Mouse (Mus musculus) ES-Bruce4 (cell line): ENCODE measurements around the gene Sh3d21. TPM values are rescaled to one million over a fixed set of nuclear protein-coding genes. Genes with fewer than 3 reads are reported as not detected.

Experiments
- H3K27ac ChIP-seq: 2 replicates; pipeline ENCODE4 v1.5.1; 2012; ENCODE audit warnings: low read length, inconsistent platforms; ENCODE audit not compliant: insufficient read depth
- H3K27me3 ChIP-seq: 2 replicates; pipeline ENCODE4 v1.6.1; 2012; ENCODE audit warnings: mild to moderate bottlenecking, low read length, inconsistent platforms; ENCODE audit not compliant: control insufficient read depth, poor library complexity, insufficient read depth, severe bottlenecking
- H3K36me3 ChIP-seq: 2 replicates; pipeline ENCODE4 v1.6.1; 2012; ENCODE audit warnings: inconsistent platforms, mild to moderate bottlenecking, low read length, moderate library complexity; ENCODE audit not compliant: control insufficient read depth, poor library complexity, insufficient read depth, severe bottlenecking
- H3K4me1 ChIP-seq: one replicate; pipeline ENCODE4 v1.8.1; 2011; ENCODE audit warnings: low read length; ENCODE audit not compliant: control insufficient read depth, insufficient read depth
- H3K4me3 ChIP-seq: 2 replicates; pipeline ENCODE4 v1.5.1; 2011; ENCODE audit warnings: low read depth, mild to moderate bottlenecking, low read length
- H3K9ac ChIP-seq: 2 replicates; pipeline ENCODE4 v1.6.1; 2012; ENCODE audit warnings: low read depth, mild to moderate bottlenecking, inconsistent platforms; ENCODE audit not compliant: poor library complexity, severe bottlenecking
- H3K9me3 ChIP-seq: replicated peaks from 2 replicates; pipeline ENCODE4 v1.6.1; 2012; ENCODE audit warnings: mild to moderate bottlenecking, low read length, inconsistent platforms; ENCODE audit not compliant: control insufficient read depth, poor library complexity, insufficient read depth, severe bottlenecking
- CTCF ChIP-seq: IDR thresholded peaks from one replicate; pipeline ENCODE4 v1.8.1; 2011; ENCODE audit warnings: low read depth, low read length
- EP300 ChIP-seq: IDR thresholded peaks from 2 replicates; pipeline ENCODE4 v1.6.1; 2011; ENCODE audit warnings: low read depth, low read length; ENCODE audit not compliant: insufficient read depth
- POLR2A ChIP-seq: IDR thresholded peaks from one replicate; pipeline ENCODE4 v1.8.1; 2011; ENCODE audit warnings: low read length; ENCODE audit not compliant: insufficient read depth
- polyA plus RNA-seq: library from polyadenylated mRNA; stranded (reverse); fragments of >200 nt; gene quantifications from 2 replicates; pipeline ENCODE4 v1.2.4, GENCODE M21; 2011; ENCODE audit warnings: low read depth; ENCODE audit not compliant: missing spikeins, insufficient read depth, insufficient read length

The Sh3d21 gene
- polyA plus RNA-seq, 1 experiment: 6.0 TPM

GRCm38 (mm10) chr4:126100764-126101163 is 62.5 kb downstream of the Sh3d21 start:
- Histone ChIP-seq H3K4me1 (peaks cover 4% of the 10 kb centered on the region), H3K27me3 (no peaks in the 10 kb centered on the region), H3K9me3 (no peaks in the 10 kb centered on the region), H3K4me3 (no peak overlapping the region), H3K27ac (no peak overlapping the region), H3K9ac (no peak overlapping the region), H3K36me3 (peaks cover 4% of the 10 kb centered on the region)
- TF ChIP-seq POLR2A (no peak), CTCF (no peak), EP300 (no peak)

Other genes with a start within 250 kb of the Sh3d21 start
- gene Csf3r, start 138.9 kb downstream of the Sh3d21 start, polyA plus RNA-seq: not detected in 2 replicates
- gene Mrps15, start 116.6 kb downstream of the Sh3d21 start, polyA plus RNA-seq: 68.4 and 69.5 TPM in 2 replicates
- 2.8 and 5.3 TPM in 2 replicates for gene Oscp1, start 104.9 kb downstream of the Sh3d21 start, polyA plus RNA-seq
- 25.4 and 28.8 TPM in 2 replicates for gene Lsm10, start 66.9 kb downstream of the Sh3d21 start, polyA plus RNA-seq
- gene Stk40, start 59.5 kb downstream of the Sh3d21 start, polyA plus RNA-seq: 36.4 and 37.5 TPM in 2 replicates
- 13.6 and 15.9 TPM in 2 replicates for gene Eva1b, start 15.7 kb downstream of the Sh3d21 start, polyA plus RNA-seq
- 456 and 495 TPM in 2 replicates for gene Thrap3, start 39.3 kb upstream of the Sh3d21 start, polyA plus RNA-seq
- gene Map7d1, start 92.9 kb upstream of the Sh3d21 start, polyA plus RNA-seq: 29.0 and 31.9 TPM in 2 replicates
- gene Trappc3, start 98.8 kb upstream of the Sh3d21 start, polyA plus RNA-seq: 62.8 TPM in 2 replicates
- gene Col8a2, start 123.3 kb upstream of the Sh3d21 start, polyA plus RNA-seq: 1.0 and 1.2 TPM in 2 replicates
- 31.4 and 35.7 TPM in 2 replicates for gene Adprhl2, start 158.2 kb upstream of the Sh3d21 start, polyA plus RNA-seq
- 4.8 and 5.9 TPM in 2 replicates for gene Tekt2, start 162.2 kb upstream of the Sh3d21 start, polyA plus RNA-seq